In genomic region chr9:104240146-104240545, GRCm38 (mm10) we compare ENCODE assay signal across 28 mouse cellular contexts. TPM values are rescaled to one million over a fixed set of nuclear protein-coding genes. Genes with fewer than 3 reads are reported as not detected.
DNase-seq lines count a peak whose midpoint lies in the region; ATAC-seq and TF ChIP-seq lines count a peak whose summit lies in the region.
"Had no signal": no experiment of that assay in that cellular context is flagged by ENCODE, and none has a peak within 500 bp of the region (broad histone marks: within the 10 kb centered on the region; RNA-seq: fewer than 3 reads in every experiment).

No protein-coding gene starts in this region.

- no peaks in the 10 kb centered on the region for H3K27me3 ChIP-seq in heart, embryonic 16.5 days (ENCODE audit: control insufficient read depth, insufficient read depth, low read length)
- no peaks in the 10 kb centered on the region for H3K27me3 ChIP-seq in heart, embryonic 11.5 days (ENCODE audit: control insufficient read depth, insufficient read depth, low read length)
- H3K27me3 ChIP-seq: embryonic facial prominence, embryonic 13.5 days; forebrain, embryonic 12.5 days; forebrain, embryonic 15.5 days; heart, embryonic 13.5 days had no signal

- peaks cover 15% of the 10 kb centered on the region for H3K36me3 ChIP-seq in heart, embryonic 16.5 days (ENCODE audit: control insufficient read depth, insufficient read depth)
- H3K36me3 ChIP-seq in heart, embryonic 11.5 days (ENCODE audit: control insufficient read depth, insufficient read depth, low read length): no peaks in the 10 kb centered on the region

- H3K4me1 ChIP-seq in heart, embryonic 16.5 days (ENCODE audit: control insufficient read depth, insufficient read depth, low read length): peaks cover 11% of the 10 kb centered on the region
- 0 out of 2 replicates have a peak, but pooled peaks cover under 1% of the 10 kb centered on the region for H3K4me1 ChIP-seq in heart, embryonic 11.5 days (ENCODE audit: control insufficient read depth, insufficient read depth, low read length)
- H3K4me1 ChIP-seq: embryonic facial prominence, embryonic 10.5 days; embryonic facial prominence, embryonic 13.5 days; forebrain, embryonic 12.5 days had no signal

- peak; percentile 31 for DNase-seq in gastrocnemius, adult 2 months
- DNase-seq in gastrocnemius, postnatal 25 days: no peak
- DNase-seq in left cerebral cortex, postnatal 4 days: peak; percentile 58
- no peak for DNase-seq in left cerebral cortex, postnatal 25 days (ENCODE audit: low spot score in 2 of 2)
- peak; percentile 13 for DNase-seq in right cerebral cortex, postnatal 4 days
- no peak for DNase-seq in right cerebral cortex, adult 18-20 months
- DNase-seq: adrenal gland, adult 2 months; adrenal gland, postnatal 14 days; cerebellum, adult 11 months; cerebellum, adult 9-10 months; cerebellum, postnatal 36 days; embryo, embryonic 11 days; gastrocnemius, postnatal 10 days; heart, adult 18-20 months; heart, postnatal 36 days had no signal

- H3K9me3 ChIP-seq in heart, embryonic 16.5 days (replicated peaks; ENCODE audit: control insufficient read depth, low read length): no peaks in the 10 kb centered on the region
- no peaks in the 10 kb centered on the region for H3K9me3 ChIP-seq in heart, embryonic 11.5 days (replicated peaks; ENCODE audit: control insufficient read depth, low read length)
- H3K9me3 ChIP-seq: embryonic facial prominence, embryonic 10.5 days; embryonic facial prominence, embryonic 13.5 days; forebrain, embryonic 12.5 days; forebrain, embryonic 15.5 days; heart, embryonic 13.5 days had no signal

- intact Hi-C loops in gastrocnemius, adult 2 months (cut with DNase I): no loop called here
- intact Hi-C loops in left cerebral cortex, postnatal 4 days (cut with DNase I): no loop called here
- intact Hi-C loops in left cerebral cortex, postnatal 25 days (cut with DNase I): no loop called here

- TF ChIP-seq CTCF in gastrocnemius, adult 2 months (IDR thresholded peaks at IDR 0.05): no peak

- H3K9ac ChIP-seq in heart, embryonic 16.5 days (ENCODE audit: low read length): no peak overlapping the region
- no peak overlapping the region for H3K9ac ChIP-seq in heart, embryonic 11.5 days (ENCODE audit: low read depth, low read length)
- H3K9ac ChIP-seq: embryonic facial prominence, embryonic 13.5 days; forebrain, embryonic 12.5 days; forebrain, embryonic 15.5 days; heart, embryonic 13.5 days; hindbrain, embryonic 14.5 days had no signal

- H3K27ac ChIP-seq in gastrocnemius, adult 2 months: no peak overlapping the region
- no peak overlapping the region for H3K27ac ChIP-seq in heart, embryonic 16.5 days (ENCODE audit: low read length)
- no peak overlapping the region for H3K27ac ChIP-seq in heart, embryonic 11.5 days (ENCODE audit: low read depth, low read length)
- H3K27ac ChIP-seq: embryonic facial prominence, embryonic 10.5 days; embryonic facial prominence, embryonic 13.5 days; forebrain, embryonic 12.5 days; forebrain, embryonic 15.5 days; heart, embryonic 13.5 days; hindbrain, embryonic 14.5 days; hindbrain, postnatal 0 days had no signal

- H3K4me3 ChIP-seq in gastrocnemius, adult 2 months: no peak overlapping the region
- no peak overlapping the region for H3K4me3 ChIP-seq in heart, embryonic 16.5 days (ENCODE audit: low read length)
- no peak overlapping the region for H3K4me3 ChIP-seq in heart, embryonic 11.5 days (ENCODE audit: low read depth, low read length)
- H3K4me3 ChIP-seq: embryonic facial prominence, embryonic 10.5 days; embryonic facial prominence, embryonic 13.5 days; erythroblast, embryonic 14.5 days; forebrain, embryonic 12.5 days; forebrain, embryonic 15.5 days; heart, embryonic 13.5 days had no signal

- H3K4me2 ChIP-seq in heart, embryonic 16.5 days (ENCODE audit: low read depth, low read length): no peak overlapping the region
- no peak overlapping the region for H3K4me2 ChIP-seq in heart, embryonic 11.5 days
- H3K4me2 ChIP-seq: embryonic facial prominence, embryonic 13.5 days; forebrain, embryonic 12.5 days; forebrain, embryonic 15.5 days; heart, embryonic 13.5 days; hindbrain, embryonic 14.5 days had no signal

- WGBS in heart, embryonic 16.5 days: 73% methylated on average over 7 of the region's 7 CpGs
- WGBS in heart, embryonic 11.5 days (ENCODE audit: insufficient replicate concordance): 92% methylated on average over 7 of the region's 7 CpGs

- ATAC-seq in heart, embryonic 16.5 days (replicated peaks; ENCODE audit: extremely low read depth, insufficient read depth, low FRiP score): 0 out of 2 replicates have a peak, but pooled peaks have one; percentile 26
- no peak for ATAC-seq in heart, embryonic 11.5 days (replicated peaks; ENCODE audit: insufficient number of reproducible peaks, low FRiP score, low TSS enrichment)
- ATAC-seq: CD4-positive, CD25-positive, alpha-beta regulatory T cell, adult 4 months; forebrain, embryonic 15.5 days; hindbrain, postnatal 0 days; inflammation-experienced regulatory T-cells, adult 6 months; intestine, embryonic 16.5 days had no signal

RNA-seq across cellular contexts. Expression of gene Dnajc13, which starts 22.6 kb away (rescaled TPM):
- 10 to 100 TPM; 29.7 to 32.1 TPM for total RNA-seq in gastrocnemius, adult 2 months (2021)
- 10 to 100 TPM; 25.8 to 26.2 TPM for total RNA-seq in gastrocnemius, postnatal 25 days (2021)
- 17.0 and 21.6 TPM in 2 replicates for polyA plus RNA-seq in heart, embryonic 16.5 days (2015; fragmentation: Nextera tagmentation; extraction: Ambion mirVana)
- 24.2 and 31.9 TPM in 2 replicates for polyA plus RNA-seq in heart, embryonic 11.5 days (2014; fragmentation: Nextera tagmentation; extraction: Ambion mirVana)
- total RNA-seq in left cerebral cortex, postnatal 4 days (2021): 100 to 1,000 TPM in 1 of 2 experiments, 10 to 100 TPM in 1; 90.2 to 100 TPM
- total RNA-seq in left cerebral cortex, postnatal 25 days (2021): 10 to 100 TPM; 64.2 to 68.5 TPM

Comparison
In these comparisons a context has a peak if more than half of its experiments do, and no peak if none do; other contexts are left out.
1. DNase-seq: peak in gastrocnemius, adult 2 months (single experiment), left cerebral cortex, postnatal 4 days (single experiment) and right cerebral cortex, postnatal 4 days (single experiment); none in gastrocnemius, postnatal 25 days (single experiment), left cerebral cortex, postnatal 25 days (0 of 2) and right cerebral cortex, adult 18-20 months (single experiment).